Mouse (Mus musculus) embryonic facial prominence, embryonic 14.5 days (tissue): ENCODE data around the gene Plekha1. TPM values are rescaled to one million over a fixed set of nuclear protein-coding genes. Genes with fewer than 3 reads are reported as not detected.

Experiments
- ATAC-seq: fragments of 200-750 bp; cut with Nextera tagmentation; 2 replicates; pipeline ENCODE4 v1.8.0; 2017; ENCODE audit warnings: low read depth, moderate number of reproducible peaks, moderate TSS enrichment
- DNase-seq: peaks from one replicate; pipeline ENCODE4 v3.0.0-alpha.2; 2015; ENCODE audit warnings: low spot score
- H3K27ac ChIP-seq: fragments of 300-500 bp; sonication (generic); replicated peaks from 2 replicates; pipeline ENCODE4 v1.5.1; 2014; ENCODE audit warnings: low read depth, mild to moderate bottlenecking, low read length, moderate library complexity
- H3K27me3 ChIP-seq: fragments of 300-500 bp; sonication (generic); replicated peaks from 2 replicates; pipeline ENCODE4 v1.6.1; 2014; ENCODE audit warnings: low read length; ENCODE audit not compliant: control insufficient read depth, insufficient read depth
- H3K36me3 ChIP-seq: fragments of 300-500 bp; sonication (generic); 2 replicates; pipeline ENCODE4 v1.6.1; 2014; ENCODE audit warnings: low read length, mixed read lengths; ENCODE audit not compliant: control insufficient read depth, insufficient read depth
- H3K4me1 ChIP-seq: fragments of 300-500 bp; sonication (generic); 2 replicates; pipeline ENCODE4 v1.6.1; 2014; ENCODE audit warnings: antibody characterized with exemption, low read length; ENCODE audit not compliant: control insufficient read depth, insufficient read depth
- H3K4me2 ChIP-seq: fragments of 300-500 bp; sonication (generic); 2 replicates; pipeline ENCODE4 v1.6.1; 2014; ENCODE audit warnings: low read depth, mild to moderate bottlenecking, low read length, moderate library complexity, mixed read lengths
- H3K4me3 ChIP-seq: fragments of 300-500 bp; sonication (generic); 2 replicates; pipeline ENCODE4 v1.5.1; 2014; ENCODE audit warnings: low read depth, mild to moderate bottlenecking, low read length
- H3K9ac ChIP-seq: fragments of 300-500 bp; sonication (generic); 2 replicates; pipeline ENCODE4 v1.6.1; 2014; ENCODE audit warnings: low read depth, mild to moderate bottlenecking, low read length, moderate library complexity, mixed read lengths
- H3K9me3 ChIP-seq: fragments of 300-500 bp; sonication (generic); 2 replicates; pipeline ENCODE4 v1.6.1; 2016; ENCODE audit warnings: low read length; ENCODE audit not compliant: control insufficient read depth
- WGBS: fragments of 180-500 bp; shearing (Covaris S2); extraction: QIAGEN DNeasy Blood & Tissue Kit; methylation state at CpG from one replicate; pipeline ENCODE4 v1.1.7; 2014; 5-methylcytosine and 5-hydroxymethylcytosine counted together
- polyA plus RNA-seq: library from polyadenylated mRNA; unstranded; fragments of >200 nt; fragmentation: Nextera tagmentation; extraction: Ambion mirVana; gene quantifications from 2 replicates; pipeline ENCODE4 v1.2.1, GENCODE M21; 2014

Plekha1 gene
- polyA plus RNA-seq, 1 experiment from 2014 or later, result 33.1 TPM

GRCm38 (mm10) chr7:130847164-130847718 is 18.3 kb upstream of the Plekha1 start:
- Histone ChIP-seq H3K4me3 (no peak overlapping the region), H3K9me3 (no peaks in the 10 kb centered on the region), H3K4me2 (no peak overlapping the region), H3K27me3 (no peaks in the 10 kb centered on the region), H3K36me3 (no peaks in the 10 kb centered on the region), H3K9ac (no peak overlapping the region), H3K27ac (no peak overlapping the region), H3K4me1 (no peaks in the 10 kb centered on the region)
- WGBS, result 81% methylated on average over 17 of the region's 17 CpGs
- ATAC-seq (no peak), DNase-seq (no peak)

GRCm38 (mm10) chr7:130854684-130855292 is 10.8 kb upstream of the Plekha1 start:
- DNase-seq, result no peak
- Histone ChIP-seq H3K4me2 (no peak overlapping the region), H3K36me3 (no peaks in the 10 kb centered on the region), H3K4me1 (no peaks in the 10 kb centered on the region), H3K9ac (no peak overlapping the region), H3K27ac (no peak overlapping the region), H3K9me3 (no peaks in the 10 kb centered on the region), H3K27me3 (no peaks in the 10 kb centered on the region; the same call in 1 of the 2 replicates), H3K4me3 (no peak overlapping the region)
- WGBS, result 82% methylated on average over 4 of the region's 4 CpGs
- no peak for ATAC-seq

- Histone ChIP-seq H3K4me2 (no peak overlapping the region), H3K9ac (no peak overlapping the region), H3K36me3 (no peaks in the 10 kb centered on the region), H3K27me3 (no peaks in the 10 kb centered on the region; the same call in 1 of the 2 replicates), H3K4me1 (peaks cover 2% of the 10 kb centered on the region), H3K27ac (no peak overlapping the region), H3K4me3 (no peak overlapping the region), H3K9me3 (no peaks in the 10 kb centered on the region)
- DNase-seq (no peak), ATAC-seq (no peak)
- 35% methylated on average over 3 of the region's 3 CpGs for WGBS
Measured at GRCm38 (mm10) chr7:130855681-130856080, 9.9 kb upstream of the Plekha1 start.

GRCm38 (mm10) chr7:130857973-130858372 is 7.6 kb upstream of the Plekha1 start:
- Histone ChIP-seq H3K27me3 (no peaks in the 10 kb centered on the region; the same call in 1 of the 2 replicates), H3K9ac (no peak overlapping the region), H3K4me1 (peaks cover 13% of the 10 kb centered on the region), H3K4me3 (no peak overlapping the region), H3K4me2 (no peak overlapping the region), H3K27ac (no peak overlapping the region), H3K36me3 (no peaks in the 10 kb centered on the region), H3K9me3 (no peaks in the 10 kb centered on the region)
- no peak for ATAC-seq
- 68% methylated on average over 6 of the region's 6 CpGs for WGBS
- no peak for DNase-seq

GRCm38 (mm10) chr7:130859926-130860325 is 5.6 kb upstream of the Plekha1 start:
- H3K27me3 ChIP-seq, result no peaks in the 10 kb centered on the region; the same call in 1 of the 2 replicates
- no peaks in the 10 kb centered on the region for H3K36me3 ChIP-seq
- no peaks in the 10 kb centered on the region for H3K9me3 ChIP-seq
- H3K4me2 ChIP-seq, result no peak overlapping the region
- ATAC-seq, result no peak
- H3K27ac ChIP-seq, result no peak overlapping the region
- H3K4me3 ChIP-seq, result no peak overlapping the region
- H3K9ac ChIP-seq, result no peak overlapping the region
- WGBS, result 41% methylated on average over 4 of the region's 5 CpGs
- DNase-seq, result no peak
- H3K4me1 ChIP-seq, result peaks cover 13% of the 10 kb centered on the region

- Histone ChIP-seq H3K4me2 (peak overlapping the region; percentile 9; the same call in 1 of the 2 replicates), H3K9me3 (no peaks in the 10 kb centered on the region), H3K4me3 (no peak overlapping the region), H3K9ac (no peak overlapping the region), H3K36me3 (no peaks in the 10 kb centered on the region), H3K4me1 (peaks cover 13% of the 10 kb centered on the region), H3K27ac (no peak overlapping the region; the same call in 1 of the 2 replicates), H3K27me3 (no peaks in the 10 kb centered on the region; the same call in 1 of the 2 replicates)
- WGBS, result 20% methylated on average over 11 of the region's 11 CpGs
- DNase-seq (peak; percentile 82), ATAC-seq (peak; percentile 9; the same call in 1 of the 2 replicates)
Measured at GRCm38 (mm10) chr7:130860721-130861142, 4.8 kb upstream of the Plekha1 start.

GRCm38 (mm10) chr7:130862501-130862900 is 3.1 kb upstream of the Plekha1 start:
- H3K4me1 ChIP-seq, result peaks cover 16% of the 10 kb centered on the region
- ATAC-seq, result no peak
- WGBS, result 54% methylated on average over 1 of the region's 1 CpGs
- H3K27me3 ChIP-seq, result no peaks in the 10 kb centered on the region; the same call in 1 of the 2 replicates
- H3K9ac ChIP-seq, result no peak overlapping the region
- H3K27ac ChIP-seq, result no peak overlapping the region
- DNase-seq, result peak; percentile 39
- H3K36me3 ChIP-seq, result no peaks in the 10 kb centered on the region
- no peak overlapping the region for H3K4me2 ChIP-seq
- H3K9me3 ChIP-seq, result no peaks in the 10 kb centered on the region
- no peak overlapping the region for H3K4me3 ChIP-seq

GRCm38 (mm10) chr7:130864711-130865110 is 845 bp upstream of the Plekha1 start:
- no peaks in the 10 kb centered on the region for H3K9me3 ChIP-seq
- ATAC-seq, result no peak
- DNase-seq, result no peak
- no peaks in the 10 kb centered on the region for H3K27me3 ChIP-seq
- H3K27ac ChIP-seq, result no peak overlapping the region
- peaks cover 16% of the 10 kb centered on the region for H3K4me1 ChIP-seq
- no peaks in the 10 kb centered on the region for H3K36me3 ChIP-seq
- no peak overlapping the region for H3K9ac ChIP-seq
- 76% methylated on average over 7 of the region's 7 CpGs for WGBS
- no peak overlapping the region for H3K4me3 ChIP-seq
- H3K4me2 ChIP-seq, result no peak overlapping the region

GRCm38 (mm10) chr7:130866640-130867039 is 1.1 kb downstream of the Plekha1 start:
- DNase-seq (no peak), ATAC-seq (no peak)
- Histone ChIP-seq H3K36me3 (no peaks in the 10 kb centered on the region), H3K4me3 (peak overlapping the region; percentile 88), H3K4me1 (peaks cover 5% of the 10 kb centered on the region), H3K27me3 (no peaks in the 10 kb centered on the region), H3K9ac (peak overlapping the region; percentile 89), H3K27ac (peak overlapping the region; percentile 71), H3K9me3 (no peaks in the 10 kb centered on the region), H3K4me2 (peak overlapping the region; percentile 62)
- WGBS, result 3% methylated on average over 13 of the region's 13 CpGs
